Mouse (Mus musculus) olfactory bulb, adult 2 months (tissue): Measurements from ENCODE around the gene Cnn2.

Experiments
- CTCF ChIP-seq: fragments of 200-500 bp; IDR thresholded peaks from 2 replicates; pipeline ENCODE4 v1.5.1; 2012; ENCODE audit warnings: low read depth, mild to moderate bottlenecking, low read length, moderate library complexity; ENCODE audit not compliant: insufficient read depth
- POLR2A ChIP-seq: fragments of 200-500 bp; IDR thresholded peaks from 2 replicates; pipeline ENCODE4 v1.6.1; 2012; ENCODE audit warnings: mild to moderate bottlenecking, low read depth, low read length, moderate library complexity; ENCODE audit not compliant: insufficient read depth

DNA sequence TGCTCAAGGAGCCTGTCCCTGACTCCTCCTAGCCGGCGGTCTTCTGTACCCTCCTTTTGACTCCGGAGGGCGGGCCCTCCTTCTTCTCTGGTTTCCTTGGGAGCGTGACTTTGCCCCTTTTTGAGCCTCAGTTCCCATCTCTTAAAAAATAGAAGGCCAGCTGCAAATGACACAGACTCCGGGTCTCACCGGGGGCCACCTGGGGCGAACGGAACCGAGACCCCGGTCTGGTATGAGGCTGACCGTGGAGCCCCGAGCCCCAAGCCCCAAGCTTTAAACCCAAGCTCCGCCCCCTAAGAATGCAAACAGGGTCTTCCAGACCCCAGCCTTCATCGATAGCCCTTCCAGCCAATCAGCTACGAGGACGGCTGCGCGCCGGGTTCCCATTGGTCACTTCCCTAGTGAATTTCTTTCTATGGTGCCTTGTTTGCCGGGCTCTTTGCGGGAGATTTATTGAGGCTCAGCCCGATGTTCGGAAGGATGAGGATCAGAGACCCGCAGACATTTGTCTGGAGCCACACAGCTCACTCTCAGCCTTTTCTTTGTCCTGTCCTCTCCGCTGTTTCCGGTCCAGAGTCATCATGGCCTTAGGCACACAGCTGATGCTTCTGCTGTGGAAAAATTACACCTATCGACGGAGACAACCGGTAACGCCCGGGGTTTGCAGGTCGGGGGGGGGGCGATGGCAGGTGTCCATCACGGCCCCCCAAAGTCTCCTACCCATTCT is 8.8 kb downstream of the Cnn2 start:
- TF ChIP-seq POLR2A, result no peak; the same call in 1 of the 2 replicates
- no peak for TF ChIP-seq CTCF
